Mouse (Mus musculus) midbrain, embryonic 13.5 days (tissue): Measurements from ENCODE around the gene Scrt2. TPM values are rescaled to one million over a fixed set of nuclear protein-coding genes. Genes with fewer than 3 reads are reported as not detected.
A peak's percentile ranks its signal among the peaks of the same experiment; 100 is the strongest.
"Not testable (repeated sequence)": the region's sequence is repeated elsewhere in the genome, so short reads cannot be mapped to it uniquely, and the experiment has no call there.

Source experiments
- ATAC-seq: fragments of 200-750 bp; cut with Nextera tagmentation; 2 replicates; pipeline ENCODE4 v1.8.0; 2017; ENCODE audit warnings: mild to moderate bottlenecking, moderate TSS enrichment, moderate library complexity
- H3K27ac ChIP-seq: fragments of 300-500 bp; sonication (generic); 2 replicates; pipeline ENCODE4 v1.5.1; 2015; ENCODE audit warnings: inconsistent platforms, mild to moderate bottlenecking, moderate library complexity
- H3K27me3 ChIP-seq: fragments of 300-500 bp; sonication (generic); 2 replicates; pipeline ENCODE4 v1.6.1; 2015; ENCODE audit warnings: mild to moderate bottlenecking, inconsistent platforms
- H3K36me3 ChIP-seq: fragments of 300-500 bp; sonication (generic); 2 replicates; pipeline ENCODE4 v1.6.1; 2015; ENCODE audit warnings: mild to moderate bottlenecking, inconsistent platforms
- H3K4me1 ChIP-seq: fragments of 300-500 bp; sonication (generic); replicated peaks from 2 replicates; pipeline ENCODE4 v1.6.1; 2015; ENCODE audit warnings: inconsistent platforms
- H3K4me2 ChIP-seq: fragments of 300-500 bp; sonication (generic); replicated peaks from 2 replicates; pipeline ENCODE4 v1.6.1; 2015; ENCODE audit warnings: moderate library complexity, mild to moderate bottlenecking, inconsistent platforms
- H3K4me3 ChIP-seq: fragments of 300-500 bp; sonication (generic); replicated peaks from 2 replicates; pipeline ENCODE4 v1.5.1; 2015; ENCODE audit warnings: mild to moderate bottlenecking, inconsistent platforms
- H3K9ac ChIP-seq: fragments of 300-500 bp; sonication (generic); replicated peaks from 2 replicates; pipeline ENCODE4 v1.6.1; 2015; ENCODE audit warnings: mild to moderate bottlenecking, inconsistent platforms
- H3K9me3 ChIP-seq: fragments of 300-500 bp; sonication (generic); 2 replicates; pipeline ENCODE4 v1.6.1; 2016; ENCODE audit warnings: mild to moderate bottlenecking, inconsistent platforms
- WGBS: fragments of 180-500 bp; shearing (Covaris S2); methylation state at CpG from one replicate; pipeline ENCODE4 v1.1.7; 2015; 5-methylcytosine and 5-hydroxymethylcytosine counted together
- polyA plus RNA-seq: library from polyadenylated mRNA; unstranded; fragments of >200 nt; fragmentation: Nextera tagmentation; extraction: Ambion mirVana; gene quantifications from 2 replicates; pipeline ENCODE4 v1.2.1, GENCODE M21; 2015

Gene Scrt2
- polyA plus RNA-seq, 1 experiment from 2014 or later, result 20.0 TPM

DNA sequence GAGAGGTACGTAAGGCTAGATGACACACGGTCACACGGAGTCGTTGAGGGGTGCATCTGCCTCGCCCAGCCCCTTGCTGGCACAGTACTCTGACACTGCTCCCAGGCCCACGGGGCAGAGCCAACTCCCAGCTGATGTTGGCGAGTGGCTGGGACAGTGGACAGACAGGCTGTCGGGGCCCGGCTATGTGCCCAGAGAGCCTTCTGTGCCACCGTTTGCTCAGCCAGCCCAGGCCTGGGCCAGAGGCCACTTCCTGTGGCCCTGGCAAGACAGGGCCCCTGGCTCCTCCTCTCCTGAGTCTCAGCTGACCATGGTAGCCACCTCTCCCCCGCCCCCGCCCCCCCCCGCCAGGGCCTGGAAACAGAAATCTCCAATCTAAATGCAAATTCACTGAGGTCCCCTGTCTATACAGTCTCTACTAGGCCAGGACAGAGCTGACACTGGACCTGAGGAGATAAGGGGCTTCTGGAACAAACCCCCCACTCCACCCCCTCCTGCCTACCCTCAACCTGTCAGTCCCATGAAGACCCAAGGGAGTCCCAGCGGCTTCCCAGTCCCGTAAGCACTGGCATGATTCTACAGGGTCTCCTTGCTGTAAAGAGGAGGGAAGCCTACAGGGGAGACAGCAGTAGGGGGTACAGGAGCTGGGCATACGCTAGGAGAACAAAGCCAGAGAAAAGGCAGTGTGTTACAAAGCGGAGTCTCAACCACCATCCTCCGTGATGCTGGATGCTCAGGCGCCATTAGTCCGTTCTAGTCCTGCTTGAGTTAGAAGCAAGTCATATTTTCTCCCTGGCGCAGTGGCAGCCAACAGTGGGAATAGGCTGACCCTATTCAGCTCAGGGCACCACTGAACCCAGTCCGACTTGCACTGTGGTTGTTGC lies 24.7 kb upstream of the Scrt2 start:
- Histone ChIP-seq H3K36me3 (no peaks in the 10 kb centered on the region), H3K27ac (peak overlapping the region; percentile 76), H3K9me3 (no peaks in the 10 kb centered on the region), H3K9ac (no peak overlapping the region; the same call in 1 of the 2 replicates), H3K27me3 (peaks cover 10% of the 10 kb centered on the region), H3K4me2 (no peak overlapping the region), H3K4me3 (no peak overlapping the region), H3K4me1 (peaks cover 41% of the 10 kb centered on the region)
- peak; percentile 85 for ATAC-seq
- 59% methylated on average over 22 of the region's 22 CpGs for WGBS

DNA sequence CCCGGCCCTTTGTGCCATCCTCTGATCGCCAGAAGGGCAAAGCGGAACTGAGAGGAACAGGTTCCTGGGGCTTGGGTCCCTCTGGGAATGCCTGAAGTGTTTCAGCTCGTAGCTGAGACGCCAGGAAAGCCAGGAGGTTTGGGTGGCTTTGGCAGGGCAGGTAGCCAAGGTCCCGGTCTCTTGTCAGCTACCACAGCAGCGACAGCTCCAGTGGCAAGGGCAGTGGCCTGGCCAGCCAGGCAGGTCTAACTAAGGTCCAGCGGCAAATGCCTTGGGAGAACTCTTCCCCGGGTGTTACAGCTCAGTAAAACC lies 24.1 kb upstream of the Scrt2 start:
- WGBS, result 70% methylated on average over 9 of the region's 9 CpGs
- H3K4me1 ChIP-seq, result peaks cover 35% of the 10 kb centered on the region
- H3K27me3 ChIP-seq, result peaks cover 6% of the 10 kb centered on the region
- no peaks in the 10 kb centered on the region for H3K9me3 ChIP-seq
- no peak overlapping the region for H3K4me2 ChIP-seq
- H3K27ac ChIP-seq, result peak overlapping the region; percentile 76
- no peak overlapping the region; the same call in 1 of the 2 replicates for H3K9ac ChIP-seq
- H3K36me3 ChIP-seq, result no peaks in the 10 kb centered on the region
- ATAC-seq, result no peak
- no peak overlapping the region for H3K4me3 ChIP-seq

DNA sequence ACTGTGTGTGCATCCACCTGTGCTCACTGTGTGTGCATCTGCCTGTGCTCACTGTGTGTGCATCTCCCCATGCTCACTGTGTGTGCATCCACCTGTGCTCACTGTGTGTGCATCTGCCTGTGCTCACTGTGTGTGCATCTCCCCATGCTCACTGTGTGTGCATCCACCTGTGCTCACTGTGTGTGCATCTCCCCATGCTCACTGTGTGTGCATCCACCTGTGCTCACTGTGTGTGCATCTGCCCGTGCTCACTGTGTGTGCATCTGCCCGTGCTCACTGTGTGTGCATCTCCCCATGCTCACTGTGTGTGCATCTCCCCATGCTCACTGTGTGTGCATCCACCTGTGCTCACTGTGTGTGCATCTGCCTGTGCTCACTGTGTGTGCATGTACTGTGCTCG lies 18.5 kb upstream of the Scrt2 start:
- H3K9ac ChIP-seq, H3K9me3 ChIP-seq, H3K4me3 ChIP-seq, H3K4me2 ChIP-seq, H3K27me3 ChIP-seq, H3K36me3 ChIP-seq, H3K27ac ChIP-seq, H3K4me1 ChIP-seq, ATAC-seq: not testable (repeated sequence)
- WGBS, result 92% methylated on average over 3 of the region's 3 CpGs

DNA sequence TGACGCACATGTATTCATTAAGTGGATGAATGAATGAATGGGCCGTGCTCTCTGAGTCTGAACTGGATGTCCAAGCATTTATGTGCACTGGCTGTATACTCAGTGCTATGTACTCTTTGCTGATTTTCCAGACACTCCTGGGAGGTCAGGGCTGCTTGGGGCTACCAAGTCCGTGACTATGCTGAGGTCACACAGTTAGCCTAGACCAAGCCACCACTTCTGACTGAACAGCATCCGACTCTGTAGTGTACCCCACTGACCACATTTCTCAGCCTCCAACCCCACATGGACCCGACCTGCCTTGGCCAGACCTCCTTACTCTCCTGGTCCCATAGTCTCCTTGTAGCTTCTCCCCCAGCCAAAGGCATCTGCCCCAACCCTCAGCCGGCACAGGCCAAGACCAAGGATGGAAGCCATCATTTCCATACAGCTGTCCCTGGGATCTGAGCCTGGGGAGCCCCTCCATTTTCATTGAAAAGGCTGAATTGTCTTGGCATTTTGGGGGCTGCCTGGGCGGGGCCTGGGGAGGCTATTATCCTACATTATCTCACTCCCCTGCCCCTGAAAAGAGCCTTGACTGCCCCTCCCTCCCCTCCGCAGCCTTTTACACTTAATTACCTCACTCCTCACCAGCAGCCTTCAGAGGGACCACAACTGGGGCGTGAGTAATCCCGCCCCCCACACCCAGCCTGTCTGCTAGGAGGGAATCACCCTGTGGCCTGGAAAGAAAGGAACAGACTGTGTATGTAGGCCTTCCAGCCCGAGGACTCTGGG lies 12.5 kb upstream of the Scrt2 start:
- Histone ChIP-seq H3K27me3 (no peaks in the 10 kb centered on the region), H3K4me1 (peaks cover 18% of the 10 kb centered on the region), H3K27ac (peak overlapping the region; percentile 84), H3K9ac (peak overlapping the region; percentile 40), H3K4me2 (no peak overlapping the region), H3K9me3 (no peaks in the 10 kb centered on the region), H3K36me3 (no peaks in the 10 kb centered on the region), H3K4me3 (no peak overlapping the region)
- peak; percentile 94 for ATAC-seq
- WGBS, result 30% methylated on average over 10 of the region's 11 CpGs

DNA sequence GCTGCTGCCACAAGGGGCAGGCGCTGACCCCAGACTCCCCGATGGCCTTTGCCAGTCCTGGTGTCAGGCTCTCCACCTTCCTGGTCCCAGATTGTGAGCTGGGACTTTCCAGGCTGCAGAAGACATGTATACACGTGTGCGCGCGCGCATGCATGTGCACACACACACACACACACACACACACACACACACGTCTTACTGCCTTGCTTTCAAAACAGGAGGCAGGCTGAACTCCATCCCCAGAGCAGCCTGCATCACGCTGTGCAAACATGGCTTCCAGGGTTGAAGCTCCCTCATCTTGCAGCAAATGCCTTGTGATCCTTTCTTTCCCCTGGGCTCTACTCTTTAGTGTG lies 11.9 kb upstream of the Scrt2 start:
- H3K27ac ChIP-seq, result peak overlapping the region; percentile 84
- peak overlapping the region; percentile 40 for H3K9ac ChIP-seq
- H3K9me3 ChIP-seq, result no peaks in the 10 kb centered on the region
- H3K4me2 ChIP-seq, result no peak overlapping the region
- H3K27me3 ChIP-seq, result no peaks in the 10 kb centered on the region
- ATAC-seq, result no peak; the same call in 1 of the 2 replicates
- H3K36me3 ChIP-seq, result no peaks in the 10 kb centered on the region
- peaks cover 18% of the 10 kb centered on the region for H3K4me1 ChIP-seq
- WGBS, result 46% methylated on average over 9 of the region's 9 CpGs
- no peak overlapping the region for H3K4me3 ChIP-seq

DNA sequence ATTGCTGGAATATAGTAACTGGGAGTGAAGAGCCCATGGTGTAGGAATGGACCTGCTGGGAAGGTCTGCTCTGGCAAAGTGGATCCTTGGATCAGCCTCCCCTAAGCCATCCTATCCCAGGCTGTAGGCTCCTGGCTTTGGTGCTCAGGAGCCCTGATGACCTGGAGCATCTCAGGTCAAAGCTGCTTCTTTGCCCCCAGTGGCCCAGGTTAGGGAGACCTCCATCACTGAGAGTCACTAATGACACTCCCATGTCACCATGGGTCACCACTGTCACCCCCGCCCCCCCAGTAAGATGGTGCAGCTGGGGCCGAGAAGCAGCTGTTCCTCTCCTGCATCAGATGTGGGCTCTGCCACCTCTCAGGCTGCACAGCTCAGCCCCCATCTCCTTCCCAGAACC lies 11.4 kb upstream of the Scrt2 start:
- Histone ChIP-seq H3K9me3 (no peaks in the 10 kb centered on the region), H3K4me2 (no peak overlapping the region), H3K4me1 (peaks cover 18% of the 10 kb centered on the region), H3K27ac (peak overlapping the region; percentile 84), H3K9ac (no peak overlapping the region), H3K4me3 (no peak overlapping the region), H3K36me3 (no peaks in the 10 kb centered on the region), H3K27me3 (no peaks in the 10 kb centered on the region)
- 66% methylated on average over 2 of the region's 2 CpGs for WGBS
- ATAC-seq, result no peak

DNA sequence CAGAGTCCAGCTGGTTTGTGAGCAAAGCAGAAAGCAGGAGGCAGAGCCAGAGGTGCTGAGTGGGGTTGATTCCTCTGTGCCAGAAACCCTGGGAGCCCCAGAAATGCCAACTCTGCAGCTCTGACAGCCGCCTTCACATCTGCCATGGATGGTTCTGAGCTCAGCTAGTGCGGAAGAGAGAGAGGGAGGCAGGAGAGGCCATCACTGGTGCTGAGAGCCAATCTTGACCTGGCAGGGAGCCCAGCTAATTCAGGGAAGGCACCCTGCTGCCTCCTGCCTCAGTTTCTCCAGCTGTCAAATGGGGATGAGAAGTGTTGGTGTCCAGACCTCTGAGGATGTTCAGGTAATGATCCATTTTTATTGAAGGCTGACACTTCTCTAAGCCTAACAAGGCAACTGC lies 6.8 kb upstream of the Scrt2 start:
- Histone ChIP-seq H3K27me3 (peaks cover 3% of the 10 kb centered on the region; the same call in 1 of the 2 replicates), H3K4me1 (peaks cover 25% of the 10 kb centered on the region), H3K4me3 (no peak overlapping the region), H3K4me2 (no peak overlapping the region), H3K27ac (no peak overlapping the region), H3K9me3 (no peaks in the 10 kb centered on the region), H3K36me3 (no peaks in the 10 kb centered on the region), H3K9ac (no peak overlapping the region)
- no peak for ATAC-seq
- 87% methylated on average over 2 of the region's 2 CpGs for WGBS

DNA sequence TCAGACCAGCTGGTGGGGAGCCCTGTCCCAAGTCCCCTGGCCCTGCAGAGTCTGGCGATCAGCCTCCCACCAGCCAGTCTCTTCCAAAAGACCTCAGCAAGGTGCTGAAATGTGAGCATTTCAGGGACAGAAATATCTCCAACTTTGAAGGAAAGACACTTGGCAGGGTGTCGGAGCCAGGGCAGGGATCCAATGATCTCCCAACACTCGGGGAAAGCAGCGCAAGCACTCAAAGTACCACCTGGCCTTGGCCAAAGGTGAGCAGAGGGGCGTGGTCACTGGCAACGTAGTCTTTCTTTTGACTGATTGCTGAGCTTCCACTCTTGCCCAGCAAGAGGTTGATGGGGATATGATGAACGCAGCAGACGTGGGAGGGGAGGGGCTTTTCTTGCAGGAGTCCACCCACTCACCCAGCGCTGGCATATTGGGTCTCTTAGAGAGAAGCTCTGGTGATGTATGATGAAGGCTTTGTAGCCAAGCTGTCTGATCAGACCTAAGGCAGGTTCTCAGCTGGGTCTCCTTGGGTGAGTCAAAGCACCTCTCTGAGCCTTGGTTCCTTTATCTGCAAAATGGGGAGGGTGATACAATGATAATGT lies 5.9 kb upstream of the Scrt2 start:
- H3K27ac ChIP-seq, result no peak overlapping the region
- H3K4me3 ChIP-seq, result no peak overlapping the region
- WGBS, result 61% methylated on average over 9 of the region's 9 CpGs
- H3K36me3 ChIP-seq, result no peaks in the 10 kb centered on the region
- no peak for ATAC-seq
- no peak overlapping the region for H3K4me2 ChIP-seq
- peaks cover 3% of the 10 kb centered on the region; the same call in 1 of the 2 replicates for H3K27me3 ChIP-seq
- H3K9me3 ChIP-seq, result no peaks in the 10 kb centered on the region
- no peak overlapping the region for H3K9ac ChIP-seq
- H3K4me1 ChIP-seq, result peaks cover 25% of the 10 kb centered on the region

DNA sequence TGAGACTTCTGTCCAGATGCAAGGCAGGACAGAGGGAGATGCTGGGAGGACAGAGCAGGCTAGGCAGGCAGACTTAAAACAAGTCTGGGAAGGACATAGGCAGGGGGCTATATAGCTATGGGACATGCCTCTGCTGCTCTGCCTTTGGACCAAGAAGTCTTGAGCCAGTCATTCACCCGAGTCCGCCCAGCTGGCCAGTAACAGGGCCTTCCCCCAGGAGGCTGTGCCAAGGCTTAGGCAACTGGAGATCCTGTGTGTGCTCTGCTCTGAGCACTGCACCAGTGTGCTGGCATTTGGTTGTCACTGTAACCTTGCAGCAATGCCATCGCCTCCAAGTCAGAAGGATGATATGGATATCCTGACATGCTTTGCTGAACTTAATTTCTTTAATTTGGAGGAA lies 4.0 kb upstream of the Scrt2 start:
- Histone ChIP-seq H3K36me3 (no peaks in the 10 kb centered on the region), H3K27me3 (peaks cover 3% of the 10 kb centered on the region; the same call in 1 of the 2 replicates), H3K27ac (no peak overlapping the region), H3K4me2 (no peak overlapping the region), H3K4me1 (peaks cover 28% of the 10 kb centered on the region), H3K4me3 (no peak overlapping the region), H3K9me3 (no peaks in the 10 kb centered on the region), H3K9ac (no peak overlapping the region)
- WGBS, result 69% methylated on average over 3 of the region's 3 CpGs
- no peak for ATAC-seq

DNA sequence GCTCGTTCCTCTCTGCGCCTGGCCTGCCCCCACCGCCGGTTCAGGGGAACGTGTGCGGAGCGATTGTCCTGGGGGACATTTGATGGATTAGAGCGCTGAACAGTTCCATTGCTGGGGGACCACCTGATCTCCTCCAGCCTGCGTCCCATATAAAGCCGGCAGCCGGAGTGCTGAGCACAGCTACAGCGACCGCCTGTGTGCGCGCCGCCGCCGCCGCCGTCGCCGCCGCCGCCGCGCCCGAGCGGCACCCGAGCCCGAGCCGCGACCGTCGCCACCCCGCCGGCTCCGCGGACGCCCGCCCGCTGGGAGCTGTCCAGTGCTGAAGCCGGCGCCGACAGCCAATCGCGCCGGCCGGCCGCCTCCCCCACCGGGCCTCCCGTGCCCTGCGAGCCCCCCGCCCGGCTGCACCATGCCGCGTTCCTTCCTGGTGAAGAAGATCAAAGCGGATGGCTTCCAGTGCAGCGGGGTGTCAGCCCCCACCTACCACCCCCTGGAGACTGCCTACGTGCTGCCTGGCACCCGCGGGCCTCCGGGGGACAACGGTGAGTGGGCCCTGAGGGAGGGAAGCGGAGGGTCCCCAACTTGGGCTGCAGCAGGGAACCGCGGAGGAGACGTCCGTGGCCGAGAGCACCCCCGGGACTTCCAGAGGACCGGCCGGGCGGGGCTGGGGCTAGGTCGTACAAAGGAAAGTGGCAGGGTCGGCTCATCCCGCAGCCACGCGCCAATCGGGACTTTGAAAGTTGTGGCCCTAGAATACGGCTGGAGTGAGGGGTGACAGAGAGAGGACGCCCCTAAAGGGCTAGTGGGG lies 516 bp downstream of the Scrt2 start:
- H3K27me3 ChIP-seq, result no peaks in the 10 kb centered on the region
- peak overlapping the region; percentile 94 for H3K4me3 ChIP-seq
- peak; percentile 81 for ATAC-seq
- under 1% methylated on average over 72 of the region's 81 CpGs for WGBS
- H3K9me3 ChIP-seq, result no peaks in the 10 kb centered on the region
- peak overlapping the region; percentile 98 for H3K9ac ChIP-seq
- H3K36me3 ChIP-seq, result peaks cover 14% of the 10 kb centered on the region
- H3K27ac ChIP-seq, result peak overlapping the region; percentile 98
- H3K4me1 ChIP-seq, result peaks cover 70% of the 10 kb centered on the region
- peak overlapping the region; percentile 88 for H3K4me2 ChIP-seq

DNA sequence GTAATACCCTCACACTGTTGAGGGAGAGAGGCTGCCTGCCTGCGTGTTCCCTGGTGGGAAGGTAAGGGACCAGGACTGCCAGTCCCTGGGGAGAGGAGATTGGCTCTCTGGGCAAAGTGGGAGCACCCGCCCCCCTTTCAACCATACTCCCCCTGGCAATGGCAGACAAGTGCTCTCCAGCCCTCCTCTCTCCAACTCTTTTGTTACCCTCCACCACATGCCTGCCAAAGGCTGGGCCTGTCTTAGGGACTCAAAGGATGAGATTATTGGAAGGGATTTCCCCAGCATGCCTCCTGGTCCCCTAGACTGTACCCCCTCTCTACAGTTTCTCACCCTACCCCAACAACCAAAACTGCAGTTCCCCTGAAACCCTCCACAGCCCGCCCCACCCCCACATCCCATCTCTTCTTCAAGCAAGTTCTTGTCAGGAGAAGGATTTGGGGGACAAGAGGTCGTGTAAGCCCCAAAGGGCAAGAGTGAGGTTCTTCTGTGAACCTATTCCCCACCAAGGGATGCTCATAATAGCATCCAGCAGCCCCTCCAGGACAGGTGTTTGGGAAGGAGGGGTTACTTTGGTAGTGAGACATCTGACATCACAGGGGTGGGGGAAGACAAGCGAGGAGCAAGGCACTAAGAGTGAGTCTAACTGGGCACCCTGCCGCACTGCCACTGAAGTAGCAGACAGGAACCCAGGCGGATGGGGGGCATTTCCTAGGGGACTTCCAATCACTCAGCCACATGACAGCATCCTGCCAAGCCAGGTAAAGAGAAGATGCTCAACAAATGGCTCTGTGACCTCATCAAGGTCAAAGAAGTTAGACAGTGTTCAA lies 1.3 kb downstream of the Scrt2 start:
- no peak; the same call in none of the 2 replicates for ATAC-seq
- Histone ChIP-seq H3K4me1 (peaks cover 75% of the 10 kb centered on the region), H3K9me3 (no peaks in the 10 kb centered on the region), H3K9ac (peak overlapping the region; percentile 98), H3K4me3 (peak overlapping the region; percentile 94), H3K27me3 (no peaks in the 10 kb centered on the region), H3K27ac (peak overlapping the region; percentile 98), H3K4me2 (peak overlapping the region; percentile 88), H3K36me3 (peaks cover 20% of the 10 kb centered on the region)
- 17% methylated on average over 7 of the region's 7 CpGs for WGBS
